Mouse (Mus musculus): Measurements from ENCODE around the gene Fyn. TPM values are rescaled to one million over a fixed set of nuclear protein-coding genes. Genes with fewer than 3 reads are reported as not detected.
A peak's percentile ranks its signal among the peaks of the same experiment; 100 is the strongest.

The Fyn gene
- total and polyA plus RNA-seq, 2 experiments from 2014 or later, result 10.8 to 24.1 TPM

- 79% methylated on average over 6 of the region's 6 CpGs for WGBS
- H3K9ac ChIP-seq (replicated peaks; ENCODE audit: low read depth, low read length), result no peak overlapping the region
- peaks cover 3% of the 10 kb centered on the region for H3K4me1 ChIP-seq (ENCODE audit: control insufficient read depth, insufficient read depth)
- no peak overlapping the region for H3K4me2 ChIP-seq (ENCODE audit: low read depth, low read length)
- no peak for TF ChIP-seq CTCF (IDR thresholded peaks at IDR 0.05; ENCODE audit: low read depth)
- TF ChIP-seq EP300 (IDR thresholded peaks at IDR 0.05; ENCODE audit: low read depth), result no peak
- H3K9me3 ChIP-seq (replicated peaks; ENCODE audit: control insufficient read depth, low read length), result no peaks in the 10 kb centered on the region
- H3K27me3 ChIP-seq (ENCODE audit: control insufficient read depth, insufficient read depth, low read length), result no peaks in the 10 kb centered on the region
- DNase-seq (ENCODE audit: low spot score) (no peak), ATAC-seq (ENCODE audit: insufficient read depth, low read depth) (no peak)
- H3K36me3 ChIP-seq (replicated peaks; ENCODE audit: control insufficient read depth, insufficient read depth, low read length), result peaks cover 14% of the 10 kb centered on the region; the same call in 1 of the 2 replicates
- no peak overlapping the region for H3K4me3 ChIP-seq (ENCODE audit: low read depth, low read length)
- H3K27ac ChIP-seq (ENCODE audit: low read depth), result no peak overlapping the region
These were observed 148.0 kb downstream of the Fyn start for GRCm38 (mm10) chr10:39516541-39517133.

GRCm38 (mm10) chr10:39517375-39517774, 148.7 kb downstream of the Fyn start:
- H3K9me3 ChIP-seq (replicated peaks; ENCODE audit: control insufficient read depth, low read length), result no peaks in the 10 kb centered on the region
- H3K36me3 ChIP-seq (replicated peaks; ENCODE audit: control insufficient read depth, insufficient read depth, low read length), result peaks cover 14% of the 10 kb centered on the region; the same call in 1 of the 2 replicates
- no peak overlapping the region for H3K4me2 ChIP-seq (ENCODE audit: low read depth, low read length)
- no peak overlapping the region for H3K9ac ChIP-seq (replicated peaks; ENCODE audit: low read depth, low read length)
- H3K27me3 ChIP-seq (ENCODE audit: control insufficient read depth, insufficient read depth, low read length), result no peaks in the 10 kb centered on the region
- no peak overlapping the region for H3K4me3 ChIP-seq (ENCODE audit: low read depth, low read length)
- WGBS, result 68% methylated on average over 9 of the region's 9 CpGs
- DNase-seq (ENCODE audit: low spot score) (no peak), ATAC-seq (ENCODE audit: insufficient read depth, low read depth) (no peak)
- peaks cover 7% of the 10 kb centered on the region for H3K4me1 ChIP-seq (ENCODE audit: control insufficient read depth, insufficient read depth)
- TF ChIP-seq CTCF (IDR thresholded peaks at IDR 0.05; ENCODE audit: low read depth) (no peak), EP300 (IDR thresholded peaks at IDR 0.05; ENCODE audit: low read depth) (no peak)
- no peak overlapping the region for H3K27ac ChIP-seq (ENCODE audit: low read depth)

GRCm38 (mm10) chr10:39518232-39518631, 149.6 kb downstream of the Fyn start:
- no peak overlapping the region for H3K27ac ChIP-seq (ENCODE audit: low read depth)
- ATAC-seq (ENCODE audit: insufficient read depth, low read depth) (no peak), DNase-seq (ENCODE audit: low spot score) (no peak)
- H3K27me3 ChIP-seq (ENCODE audit: control insufficient read depth, insufficient read depth, low read length), result no peaks in the 10 kb centered on the region
- 70% methylated on average over 8 of the region's 8 CpGs for WGBS
- peaks cover 7% of the 10 kb centered on the region for H3K4me1 ChIP-seq (ENCODE audit: control insufficient read depth, insufficient read depth)
- no peak overlapping the region for H3K4me2 ChIP-seq (ENCODE audit: low read depth, low read length)
- H3K36me3 ChIP-seq (replicated peaks; ENCODE audit: control insufficient read depth, insufficient read depth, low read length), result peaks cover 14% of the 10 kb centered on the region; the same call in 1 of the 2 replicates
- TF ChIP-seq EP300 (IDR thresholded peaks at IDR 0.05; ENCODE audit: low read depth) (no peak), CTCF (IDR thresholded peaks at IDR 0.05; ENCODE audit: low read depth) (no peak)
- no peak overlapping the region for H3K4me3 ChIP-seq (ENCODE audit: low read depth, low read length)
- no peaks in the 10 kb centered on the region for H3K9me3 ChIP-seq (replicated peaks; ENCODE audit: control insufficient read depth, low read length)
- no peak overlapping the region for H3K9ac ChIP-seq (replicated peaks; ENCODE audit: low read depth, low read length)

- TF ChIP-seq CTCF (IDR thresholded peaks at IDR 0.05; ENCODE audit: low read depth) (no peak), EP300 (IDR thresholded peaks at IDR 0.05; ENCODE audit: low read depth) (no peak)
- Histone ChIP-seq H3K27ac (ENCODE audit: low read depth) (no peak overlapping the region), H3K27me3 (ENCODE audit: control insufficient read depth, insufficient read depth, low read length) (no peaks in the 10 kb centered on the region), H3K9ac (replicated peaks; ENCODE audit: low read depth, low read length) (no peak overlapping the region), H3K36me3 (replicated peaks; ENCODE audit: control insufficient read depth, insufficient read depth, low read length) (peaks cover 14% of the 10 kb centered on the region; the same call in 1 of the 2 replicates), H3K4me1 (ENCODE audit: control insufficient read depth, insufficient read depth) (peaks cover 7% of the 10 kb centered on the region), H3K4me3 (ENCODE audit: low read depth, low read length) (no peak overlapping the region), H3K9me3 (replicated peaks; ENCODE audit: control insufficient read depth, low read length) (no peaks in the 10 kb centered on the region), H3K4me2 (ENCODE audit: low read depth, low read length) (no peak overlapping the region)
- DNase-seq (ENCODE audit: low spot score) (no peak), ATAC-seq (ENCODE audit: insufficient read depth, low read depth) (no peak)
- WGBS, result 59% methylated on average over 3 of the region's 3 CpGs
These were observed 150.2 kb downstream of the Fyn start for GRCm38 (mm10) chr10:39518859-39519258.

GRCm38 (mm10) chr10:39520123-39520989, 151.7 kb downstream of the Fyn start:
- Histone ChIP-seq H3K9ac (replicated peaks; ENCODE audit: low read depth, low read length) (no peak overlapping the region), H3K4me3 (ENCODE audit: low read depth, low read length) (no peak overlapping the region), H3K36me3 (replicated peaks; ENCODE audit: control insufficient read depth, insufficient read depth, low read length) (peaks cover 19% of the 10 kb centered on the region), H3K27ac (ENCODE audit: low read depth) (no peak overlapping the region), H3K9me3 (replicated peaks; ENCODE audit: control insufficient read depth, low read length) (no peaks in the 10 kb centered on the region), H3K4me2 (ENCODE audit: low read depth, low read length) (no peak overlapping the region), H3K27me3 (ENCODE audit: control insufficient read depth, insufficient read depth, low read length) (no peaks in the 10 kb centered on the region), H3K4me1 (ENCODE audit: control insufficient read depth, insufficient read depth) (peaks cover 7% of the 10 kb centered on the region)
- WGBS, result 54% methylated on average over 9 of the region's 9 CpGs
- TF ChIP-seq EP300 (IDR thresholded peaks at IDR 0.05; ENCODE audit: low read depth), result no peak
- peak; percentile 76 for TF ChIP-seq CTCF (IDR thresholded peaks at IDR 0.05; ENCODE audit: low read depth)
- ATAC-seq (ENCODE audit: insufficient read depth, low read depth), result peak; percentile 72; the same call in 1 of the 2 replicates
- DNase-seq (ENCODE audit: low spot score), result peak; percentile 84
